Mouse (Mus musculus) G1E-ER4 (cell line): ENCODE data around the gene Ndufa3. TPM values are rescaled to one million over a fixed set of nuclear protein-coding genes. Genes with fewer than 3 reads are reported as not detected.

Experiments
- GATA1 ChIP-seq: IDR thresholded peaks from one replicate; pipeline ENCODE4 v1.8.0; 2012; ENCODE audit warnings: low read length, inconsistent platforms
- polyA plus RNA-seq: library from polyadenylated mRNA; stranded (reverse); fragments of >175 nt; gene quantifications from 2 replicates; pipeline ENCODE4 v1.2.3, GENCODE M21; 2012

Ndufa3 gene
- polyA plus RNA-seq, 1 experiment, result 27.8 TPM

- TF ChIP-seq GATA1, result no peak
Observed at GRCm38 (mm10) chr7:3645488-3646025, 28.4 kb downstream of the Ndufa3 start.

GRCm38 (mm10) chr7:3646188-3646587 lies 29.0 kb downstream of the Ndufa3 start:
- no peak for TF ChIP-seq GATA1

- no peak for TF ChIP-seq GATA1
Observed at GRCm38 (mm10) chr7:3646641-3647040, 29.5 kb downstream of the Ndufa3 start.

GRCm38 (mm10) chr7:3656966-3657365 lies 39.8 kb downstream of the Ndufa3 start:
- TF ChIP-seq GATA1, result no peak

GRCm38 (mm10) chr7:3658578-3658977 lies 41.4 kb downstream of the Ndufa3 start:
- TF ChIP-seq GATA1, result no peak

- TF ChIP-seq GATA1, result no peak
Observed at GRCm38 (mm10) chr7:3664524-3665214, 47.5 kb downstream of the Ndufa3 start.

GRCm38 (mm10) chr7:3665215-3666114 lies 48.3 kb downstream of the Ndufa3 start, which contains the start of gene Leng1:
Leng1 (minus strand) TSS chr7:3665840.
- no peak for TF ChIP-seq GATA1

- TF ChIP-seq GATA1, result no peak
Observed at GRCm38 (mm10) chr7:3666921-3667391, 49.8 kb downstream of the Ndufa3 start.

Other genes with a start within 250 kb of the Ndufa3 start
- not detected in 2 replicates for gene Cacng8, start 226.7 kb upstream of the Ndufa3 start, polyA plus RNA-seq
- not detected in 2 replicates for gene Cacng6, start 193.2 kb upstream of the Ndufa3 start, polyA plus RNA-seq
- 0.04 TPM in 1 of 2 replicates, not detected in the other for gene Tarm1, start 114.7 kb upstream of the Ndufa3 start, polyA plus RNA-seq
- not detected in 2 replicates for gene Oscar, start 1.2 kb upstream of the Ndufa3 start, polyA plus RNA-seq
- 61.8 and 88.2 TPM in 2 replicates for gene Tfpt, start 12.6 kb downstream of the Ndufa3 start, polyA plus RNA-seq
- 110 and 112 TPM in 2 replicates for gene Prpf31, start 12.6 kb downstream of the Ndufa3 start, polyA plus RNA-seq
- 785 and 904 TPM in 2 replicates for gene Cnot3, start 27.9 kb downstream of the Ndufa3 start, polyA plus RNA-seq
- gene Leng1, start 48.5 kb downstream of the Ndufa3 start, polyA plus RNA-seq, result 20.3 and 21.6 TPM in 2 replicates
- gene Tmc4, start 60.2 kb downstream of the Ndufa3 start, polyA plus RNA-seq, result 0.55 and 0.80 TPM in 2 replicates
- 105 and 122 TPM in 2 replicates for gene Tsen34, start 75.5 kb downstream of the Ndufa3 start, polyA plus RNA-seq
- 87.2 and 108 TPM in 2 replicates for gene Mboat7, start 76.2 kb downstream of the Ndufa3 start, polyA plus RNA-seq
- gene Rps9, start 86.6 kb downstream of the Ndufa3 start, polyA plus RNA-seq, result 450 and 1,340 TPM in 2 replicates
- 0.02 and 0.03 TPM in 2 replicates for gene Pirb, start 103.0 kb downstream of the Ndufa3 start, polyA plus RNA-seq
- gene Gm15448, start 208.3 kb downstream of the Ndufa3 start, polyA plus RNA-seq, result not detected in 2 replicates
- gene Pira2, start 227.7 kb downstream of the Ndufa3 start, polyA plus RNA-seq, result not detected in 2 replicates